Mouse (Mus musculus) c-Kit-positive CD71-positive TER-119-positive erythroid progenitor cells, embryonic 14.5 days (primary cell): ENCODE data around the gene B230219D22Rik.
"Not testable (repeated sequence)": the region's sequence is repeated elsewhere in the genome, so short reads cannot be mapped to it uniquely, and the experiment has no call there.

ENCODE experiments used
- DNase-seq: peaks from one replicate; pipeline ENCODE4 v3.0.0-alpha.2; 2013; ENCODE audit warnings: low spot score

B230219D22Rik gene

GRCm38 (mm10) chr13:55692535-55693242, at the start of gene B230219D22Rik:
Gene B230219D22Rik (plus strand): TSS chr13:55693124.
- peak; percentile 88 for DNase-seq

GRCm38 (mm10) chr13:55644525-55644924, 48.4 kb upstream of the B230219D22Rik start:
- DNase-seq, result no peak

DNA sequence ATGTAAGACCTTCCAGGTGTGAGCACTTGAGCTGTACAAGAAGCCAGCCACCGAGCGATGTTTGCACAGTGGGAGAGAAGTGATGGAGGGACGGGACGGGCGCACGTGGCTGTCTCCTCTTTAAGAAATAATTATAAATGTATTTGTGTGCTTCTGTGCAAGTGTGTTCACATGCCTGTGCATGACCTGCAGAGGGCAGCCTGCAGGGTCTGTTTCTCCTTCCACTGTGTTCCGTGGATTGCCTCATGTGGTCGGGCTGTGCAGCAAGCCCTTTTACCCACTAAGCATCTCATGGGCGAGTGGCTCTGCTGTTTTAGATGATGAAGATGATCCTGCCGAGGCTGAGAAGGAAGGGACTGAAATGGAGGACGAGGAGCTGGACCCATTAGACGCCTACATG, 42.8 kb upstream of the B230219D22Rik start:
- DNase-seq, result no peak

GRCm38 (mm10) chr13:55650980-55651379, 41.9 kb upstream of the B230219D22Rik start:
- DNase-seq, result no peak

DNA sequence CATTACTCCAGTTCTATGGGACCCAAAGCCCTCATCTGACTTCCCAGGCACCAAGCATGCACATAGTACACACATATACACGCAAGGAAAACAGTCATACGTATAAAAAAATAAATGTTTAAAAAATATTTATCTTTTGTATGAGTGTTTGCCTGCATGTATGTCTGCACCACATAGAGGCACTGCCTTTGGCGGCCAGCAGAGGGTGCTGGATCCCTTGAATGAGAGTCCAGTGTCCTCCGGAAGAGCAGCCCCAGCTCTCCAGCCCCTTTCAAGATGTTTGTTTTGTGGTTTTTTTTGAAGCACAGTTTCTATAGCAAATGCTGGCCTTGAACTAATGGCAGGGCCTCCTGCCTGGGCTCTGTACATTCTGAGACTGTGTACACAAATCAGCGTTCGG, 24.4 kb upstream of the B230219D22Rik start:
- DNase-seq, result peak; percentile 31

DNA sequence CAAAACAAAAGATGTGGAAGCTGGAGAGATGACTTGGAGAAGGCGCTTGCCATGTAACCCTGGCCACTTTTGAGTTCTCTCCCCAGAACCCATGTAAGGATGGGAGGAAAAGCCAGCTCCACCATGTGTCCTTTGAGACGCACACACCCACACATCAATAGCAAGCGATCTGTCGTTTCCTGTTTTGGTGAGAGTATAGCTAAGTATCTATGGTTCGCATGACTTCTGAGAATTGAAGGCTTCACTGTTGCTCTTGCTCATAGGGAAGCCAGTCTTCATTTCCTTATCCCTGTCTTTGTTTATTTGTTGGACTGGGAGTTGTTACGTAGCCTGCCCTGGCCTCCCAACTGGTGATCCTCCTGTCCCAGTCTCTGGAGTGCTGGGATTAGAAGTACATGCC, 20.2 kb upstream of the B230219D22Rik start:
- no peak for DNase-seq

DNA sequence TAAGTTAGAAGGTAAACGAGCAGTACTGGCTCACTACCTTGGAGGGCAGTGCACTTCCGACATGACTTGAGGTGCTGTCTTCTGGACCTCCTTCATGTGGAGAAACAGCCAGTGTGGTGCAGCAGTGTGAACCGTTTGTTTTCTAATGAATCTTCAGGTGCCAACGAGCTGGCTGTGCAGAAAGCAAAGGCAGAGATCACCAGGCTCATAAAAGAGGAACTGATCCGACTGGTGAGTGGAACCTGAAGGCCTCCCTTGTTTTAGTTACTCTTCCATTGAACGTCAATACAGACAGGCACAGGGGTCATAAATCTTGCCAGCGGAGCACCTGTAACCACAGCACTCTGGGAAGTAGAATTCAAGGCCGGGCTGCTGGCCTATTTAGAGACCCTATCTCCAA, 15.6 kb upstream of the B230219D22Rik start:
- DNase-seq, result no peak

GRCm38 (mm10) chr13:55682201-55682600, 10.7 kb upstream of the B230219D22Rik start:
- no peak for DNase-seq

- no peak for DNase-seq
These were observed 9.3 kb upstream of the B230219D22Rik start for GRCm38 (mm10) chr13:55683581-55683980.

DNA sequence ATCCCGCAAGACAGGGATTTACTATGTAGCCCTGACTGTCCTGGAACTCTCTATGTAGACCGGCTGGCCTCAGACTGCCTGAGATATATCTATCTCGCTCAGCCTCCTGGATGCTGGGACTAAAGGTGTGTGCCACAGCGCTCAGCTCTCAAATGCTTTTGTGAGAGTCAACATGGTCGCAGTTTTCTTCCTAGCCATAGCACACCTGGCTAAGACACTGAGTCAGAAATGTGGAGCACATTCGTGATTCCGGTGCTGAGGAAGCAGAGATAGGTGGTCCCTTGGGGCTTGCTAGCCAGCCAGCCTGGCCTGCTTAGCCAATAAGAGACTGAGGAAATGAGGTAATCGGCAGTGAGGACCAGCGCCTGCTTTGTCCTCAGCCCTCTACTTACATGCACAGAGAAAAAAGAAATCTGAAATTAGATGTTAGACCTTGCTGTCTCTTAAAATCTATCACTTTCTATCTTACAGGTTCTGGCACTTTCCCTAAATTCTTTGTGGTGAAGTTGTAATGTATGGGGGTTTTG, 6.8 kb upstream of the B230219D22Rik start:
- no peak for DNase-seq

DNA sequence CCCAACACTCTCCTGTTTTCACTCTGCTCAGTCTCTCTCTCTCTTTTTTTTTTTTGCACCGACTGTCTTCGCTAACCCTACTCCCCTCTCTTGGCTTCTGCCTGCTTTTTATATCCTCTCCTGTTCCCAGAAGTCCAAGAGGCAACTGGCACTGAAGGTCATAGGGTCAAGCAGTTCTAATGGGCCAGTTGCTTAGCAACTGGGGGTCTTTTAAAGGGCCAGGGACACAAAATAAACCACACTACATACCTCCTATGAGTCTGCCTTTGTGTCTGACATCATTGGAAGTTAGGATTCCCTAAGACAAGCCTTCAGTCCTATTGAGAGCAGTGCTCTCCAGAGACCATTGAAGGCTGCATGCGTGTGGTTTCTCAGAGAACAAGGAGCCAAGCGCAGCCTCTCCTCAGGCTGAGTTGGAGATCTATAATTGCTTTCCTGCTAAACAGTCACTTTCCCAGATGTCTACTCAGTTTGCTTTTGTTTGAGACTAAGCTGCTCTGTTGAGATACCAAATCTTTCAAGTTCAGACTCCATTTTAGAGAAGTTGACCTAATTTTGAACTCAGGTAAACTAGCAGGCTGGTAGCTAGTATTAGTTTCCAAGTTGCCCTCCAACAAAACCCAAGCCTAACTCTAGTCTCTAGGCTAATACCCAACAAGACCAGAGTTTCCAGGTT, 4.9 kb upstream of the B230219D22Rik start:
- no peak for DNase-seq

DNA sequence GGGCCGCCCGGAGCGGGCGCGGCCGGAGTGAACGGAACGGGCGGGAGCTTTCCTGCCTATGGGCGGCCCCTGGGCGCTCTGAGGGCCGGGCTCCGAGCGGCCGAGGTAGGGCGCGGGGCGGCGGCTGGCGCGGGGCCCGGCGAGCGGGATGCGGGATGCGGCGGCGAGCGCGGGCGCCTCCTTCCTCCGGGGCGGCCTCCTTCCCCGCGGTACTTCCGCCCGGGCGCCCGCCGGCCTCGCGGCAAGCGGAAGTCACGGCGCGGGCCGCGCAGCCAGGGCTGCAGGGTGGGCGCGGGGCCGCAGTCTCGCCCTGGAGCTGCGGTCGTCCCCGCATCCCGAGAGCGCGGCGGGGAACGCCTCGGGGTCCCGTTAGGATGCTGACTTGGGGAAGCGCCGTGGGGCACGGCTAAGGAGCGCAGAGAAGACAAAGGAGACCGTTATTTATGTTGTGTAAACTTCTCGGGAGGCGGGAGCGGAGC, 358 bp downstream of the B230219D22Rik start:
- no peak for DNase-seq

GRCm38 (mm10) chr13:55694110-55694509, 1.2 kb downstream of the B230219D22Rik start:
- no peak for DNase-seq

DNA sequence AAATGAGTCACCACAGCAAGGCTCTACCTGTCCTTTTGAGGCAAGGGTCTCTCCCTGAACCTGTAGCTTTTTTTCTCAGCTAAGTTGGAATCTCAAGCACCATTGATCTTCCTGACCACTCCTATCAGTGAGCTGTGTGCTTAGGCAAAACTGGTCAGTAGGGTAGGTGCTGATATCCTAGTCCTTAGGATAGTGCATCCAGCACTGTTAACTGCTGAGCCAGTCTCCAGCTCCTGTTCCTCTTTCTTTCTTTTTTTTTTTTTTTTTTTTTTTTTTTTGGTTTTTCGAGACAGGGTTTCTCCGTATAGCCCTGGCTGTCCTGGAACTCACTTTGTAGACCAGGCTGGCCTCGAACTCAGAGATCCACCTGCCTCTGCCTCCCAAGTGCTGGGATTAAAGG, 3.1 kb downstream of the B230219D22Rik start:
- DNase-seq, result not testable (repeated sequence)

GRCm38 (mm10) chr13:55704301-55704700, 11.4 kb downstream of the B230219D22Rik start:
- no peak for DNase-seq

DNA sequence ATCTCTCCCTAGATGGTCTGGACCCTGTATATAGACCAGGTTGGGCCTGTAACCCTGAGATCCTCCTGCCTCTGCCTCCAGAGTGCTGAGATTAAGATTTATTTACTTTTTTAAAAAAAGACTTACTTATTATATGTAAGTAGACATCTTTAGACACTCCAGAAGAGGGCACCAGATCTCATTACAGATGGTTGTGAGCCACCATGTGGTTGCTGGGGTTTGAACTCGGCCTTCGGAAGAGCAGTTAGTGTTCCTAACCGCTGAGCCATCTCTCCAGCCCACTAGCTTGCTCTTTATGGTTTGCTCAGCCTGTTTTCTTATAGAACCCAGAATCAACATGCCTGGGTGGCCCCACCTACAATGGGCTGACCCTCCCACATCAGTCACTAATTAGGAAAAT, 19.9 kb downstream of the B230219D22Rik start:
- no peak for DNase-seq

DNA sequence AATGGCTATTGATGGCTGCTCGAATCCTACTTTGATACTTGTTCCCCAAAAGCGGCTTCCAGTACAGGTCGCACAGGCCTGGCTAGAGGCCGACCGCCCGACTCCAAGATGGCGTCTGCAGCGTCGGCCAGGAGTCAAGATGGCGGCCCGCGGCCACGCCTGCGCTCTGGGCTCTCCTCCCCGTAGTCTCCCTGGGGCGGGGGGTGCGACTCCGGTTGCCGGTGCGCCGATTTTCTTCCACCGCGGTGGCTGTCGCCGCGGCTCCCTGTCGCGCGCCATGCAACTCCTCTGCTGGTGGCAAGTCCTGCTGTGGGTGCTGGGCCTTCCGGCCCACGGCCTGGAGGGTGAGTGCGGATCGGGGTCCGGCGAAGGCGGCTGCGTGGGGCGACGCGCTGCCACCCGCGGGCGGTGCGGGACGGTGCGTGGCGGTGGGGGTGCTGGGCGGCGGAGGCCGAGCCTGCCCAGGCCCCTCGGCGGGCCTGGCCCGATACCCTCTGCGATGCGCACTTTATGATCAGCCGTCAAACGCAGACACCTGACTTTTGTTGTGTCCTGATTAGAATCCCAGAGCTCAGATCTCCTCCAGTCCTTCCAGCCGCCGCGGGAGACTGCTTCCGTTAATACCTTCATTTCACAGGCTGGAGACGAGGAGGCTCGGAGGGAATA, 21.7 kb downstream of the B230219D22Rik start, which contains the start of gene Txndc15:
TSS of gene Txndc15 (plus strand) at position 150 of the 666 bp plus-strand sequence.
- DNase-seq, result peak; percentile 77

DNA sequence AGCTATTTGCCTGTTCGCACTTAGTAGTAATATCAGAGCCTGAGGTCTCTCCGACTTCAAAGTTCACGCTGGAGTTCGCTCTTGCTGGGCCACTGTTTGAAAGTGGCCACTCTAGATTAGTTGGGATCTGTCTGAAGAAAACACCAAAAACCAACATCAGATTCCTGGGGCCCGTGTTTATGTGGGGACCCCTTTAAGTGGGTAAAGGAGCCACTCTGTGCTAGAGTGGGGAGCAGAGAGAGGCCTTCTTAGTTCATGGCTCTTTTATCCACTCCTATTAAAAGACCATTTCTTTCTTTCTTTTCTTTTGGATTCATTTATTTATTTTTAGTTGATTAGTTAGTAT, 22.2 kb downstream of the B230219D22Rik start:
- no peak for DNase-seq

GRCm38 (mm10) chr13:55715908-55716510, 23.1 kb downstream of the B230219D22Rik start:
- no peak for DNase-seq

GRCm38 (mm10) chr13:55721516-55721915, 28.6 kb downstream of the B230219D22Rik start:
- DNase-seq, result no peak

GRCm38 (mm10) chr13:55721995-55722394, 29.1 kb downstream of the B230219D22Rik start:
- no peak for DNase-seq

- peak; percentile 15 for DNase-seq
These were observed 33.7 kb downstream of the B230219D22Rik start for GRCm38 (mm10) chr13:55726598-55727119.
